Mouse (Mus musculus) kidney, postnatal 0 days (tissue): ENCODE data around the gene Ebi3. TPM values are rescaled to one million over a fixed set of nuclear protein-coding genes. Genes with fewer than 3 reads are reported as not detected.

Source experiments
- ATAC-seq: fragments of 200-750 bp; cut with Nextera tagmentation; replicated peaks from 2 replicates; pipeline ENCODE4 v1.8.0; 2017; ENCODE audit warnings: low read depth, moderate number of reproducible peaks, moderate TSS enrichment, moderate library complexity; ENCODE audit not compliant: low FRiP score
- DNase-seq: peaks from one replicate; pipeline ENCODE4 v3.0.0-alpha.2; 2016; ENCODE audit warnings: low spot score
- H3K27ac ChIP-seq: fragments of 300-500 bp; sonication (generic); 2 replicates; pipeline ENCODE4 v1.5.1; 2014; ENCODE audit warnings: mild to moderate bottlenecking
- H3K27me3 ChIP-seq: fragments of 300-500 bp; sonication (generic); 2 replicates; pipeline ENCODE4 v1.6.1; 2014; ENCODE audit warnings: low read length, mixed read lengths; ENCODE audit not compliant: insufficient read depth
- H3K36me3 ChIP-seq: fragments of 300-500 bp; sonication (generic); 2 replicates; pipeline ENCODE4 v1.6.1; 2014; ENCODE audit warnings: low read length, mixed read lengths; ENCODE audit not compliant: insufficient read depth
- H3K4me1 ChIP-seq: fragments of 300-500 bp; sonication (generic); replicated peaks from 2 replicates; pipeline ENCODE4 v1.6.1; 2014; ENCODE audit warnings: antibody characterized with exemption, low read length, mixed read lengths; ENCODE audit not compliant: insufficient read depth
- H3K4me2 ChIP-seq: fragments of 300-500 bp; sonication (generic); 2 replicates; pipeline ENCODE4 v1.6.1; 2014; ENCODE audit warnings: mild to moderate bottlenecking, low read length, moderate library complexity, mixed read lengths
- H3K4me3 ChIP-seq: fragments of 300-500 bp; sonication (generic); replicated peaks from 2 replicates; pipeline ENCODE4 v1.5.1; 2014; ENCODE audit warnings: low read depth, low read length
- H3K9ac ChIP-seq: fragments of 300-500 bp; sonication (generic); 2 replicates; pipeline ENCODE4 v1.6.1; 2014; ENCODE audit warnings: low read depth, low read length
- H3K9me3 ChIP-seq: fragments of 300-500 bp; sonication (generic); replicated peaks from 2 replicates; pipeline ENCODE4 v1.6.1; 2016; ENCODE audit warnings: low read length, inconsistent platforms, mixed read lengths
- CTCF ChIP-seq: IDR thresholded peaks from 2 replicates; pipeline ENCODE4 v1.5.1; 2016; ENCODE audit warnings: antibody characterized with exemption, low read depth, mild to moderate bottlenecking, moderate library complexity
- WGBS: fragments of 180-500 bp; shearing (Covaris S2); extraction: QIAGEN DNeasy Blood & Tissue Kit; methylation state at CpG from one replicate; pipeline ENCODE4 v1.1.7; 2014; 5-methylcytosine and 5-hydroxymethylcytosine counted together
- polyA plus RNA-seq: library from polyadenylated mRNA; unstranded; fragments of >200 nt; fragmentation: Nextera tagmentation; extraction: Ambion mirVana; gene quantifications from 2 replicates; pipeline ENCODE4 v1.2.1, GENCODE M21; 2015

The Ebi3 gene
- 1.6 and 1.8 TPM in 2 replicates for polyA plus RNA-seq

- no peak within 1 kb of the TSS for H3K9ac ChIP-seq
- no peak for DNase-seq
- H3K36me3 ChIP-seq = no peaks in the 10 kb centered on the region
- WGBS = 68% methylated on average over 6 of the region's 6 CpGs
- no peak for TF ChIP-seq CTCF
- ATAC-seq = no peak
- no peak within 1 kb of the TSS for H3K4me3 ChIP-seq
- H3K27ac ChIP-seq = no peak within 1 kb of the TSS
- H3K9me3 ChIP-seq = no peaks in the 10 kb centered on the region
- H3K27me3 ChIP-seq = no peaks in the 10 kb centered on the region
- no peak within 1 kb of the TSS for H3K4me2 ChIP-seq
- no peaks in the 10 kb centered on the region for H3K4me1 ChIP-seq
These were observed at the start of gene Ebi3 for GRCm38 (mm10) chr17:55952447-55953027. TSS of gene Ebi3 (plus strand) at chr17:55952640.

GRCm38 (mm10) chr17:55903087-55903486 lies 49.4 kb upstream of the Ebi3 start:
- Histone ChIP-seq H3K36me3 (0 out of 2 replicates have a peak, but pooled peaks cover 3% of the 10 kb centered on the region), H3K4me2 (no peak overlapping the region), H3K9me3 (0 out of 2 replicates have a peak, but pooled peaks cover 3% of the 10 kb centered on the region), H3K4me1 (no peaks in the 10 kb centered on the region), H3K27ac (peak overlapping the region; percentile 50), H3K9ac (no peak overlapping the region), H3K27me3 (no peaks in the 10 kb centered on the region), H3K4me3 (no peak overlapping the region)
- no peak for TF ChIP-seq CTCF
- ATAC-seq (no peak), DNase-seq (no peak)
- 49% methylated on average over 2 of the region's 2 CpGs for WGBS

- no peaks in the 10 kb centered on the region for H3K9me3 ChIP-seq
- ATAC-seq (peak; percentile 49; the same call in 1 of the 2 replicates), DNase-seq (peak; percentile 57)
- H3K27me3 ChIP-seq = no peaks in the 10 kb centered on the region
- H3K4me1 ChIP-seq = no peaks in the 10 kb centered on the region
- H3K9ac ChIP-seq = no peak overlapping the region
- no peak overlapping the region for H3K4me2 ChIP-seq
- no peak for TF ChIP-seq CTCF
- H3K36me3 ChIP-seq = no peaks in the 10 kb centered on the region
- H3K27ac ChIP-seq = peak overlapping the region; percentile 50; the same call in 1 of the 2 replicates
- whole genome bisulfite sequencing = 72% methylated on average over 1 of the region's 1 CpGs
- no peak overlapping the region for H3K4me3 ChIP-seq
These were observed 48.8 kb upstream of the Ebi3 start for GRCm38 (mm10) chr17:55903687-55904086.

GRCm38 (mm10) chr17:55904131-55904530 lies 48.3 kb upstream of the Ebi3 start:
- WGBS = 61% methylated on average over 6 of the region's 6 CpGs
- 0 out of 2 replicates have a peak overlapping the region, but pooled peaks have one; percentile 28 for H3K27ac ChIP-seq
- TF ChIP-seq CTCF = no peak
- no peak overlapping the region for H3K4me2 ChIP-seq
- no peak overlapping the region for H3K9ac ChIP-seq
- no peak for DNase-seq
- no peaks in the 10 kb centered on the region for H3K4me1 ChIP-seq
- H3K4me3 ChIP-seq = no peak overlapping the region
- no peaks in the 10 kb centered on the region for H3K9me3 ChIP-seq
- H3K36me3 ChIP-seq = no peaks in the 10 kb centered on the region
- H3K27me3 ChIP-seq = no peaks in the 10 kb centered on the region
- 0 out of 2 replicates have a peak, but pooled peaks have one; percentile 21 for ATAC-seq

GRCm38 (mm10) chr17:55906669-55907068 lies 45.8 kb upstream of the Ebi3 start:
- ATAC-seq (no peak), DNase-seq (no peak)
- Histone ChIP-seq H3K4me3 (no peak overlapping the region), H3K4me2 (no peak overlapping the region), H3K4me1 (no peaks in the 10 kb centered on the region), H3K9me3 (no peaks in the 10 kb centered on the region), H3K36me3 (no peaks in the 10 kb centered on the region), H3K27me3 (no peaks in the 10 kb centered on the region), H3K27ac (no peak overlapping the region), H3K9ac (no peak overlapping the region)
- TF ChIP-seq CTCF = no peak

GRCm38 (mm10) chr17:55931553-55932502 lies 20.6 kb upstream of the Ebi3 start:
- ATAC-seq (peak; percentile 97), DNase-seq (peak; percentile 70)
- Histone ChIP-seq H3K4me1 (no peaks in the 10 kb centered on the region), H3K27me3 (no peaks in the 10 kb centered on the region), H3K4me2 (peak overlapping the region; percentile 83), H3K27ac (peak overlapping the region; percentile 92), H3K4me3 (peak overlapping the region; percentile 61), H3K36me3 (no peaks in the 10 kb centered on the region), H3K9me3 (no peaks in the 10 kb centered on the region), H3K9ac (peak overlapping the region; percentile 65)
- WGBS = under 1% methylated on average over 33 of the region's 33 CpGs
- peak; percentile 46; the same call in 1 of the 2 replicates for TF ChIP-seq CTCF
